Mouse (Mus musculus): ENCODE measurements around the gene Ubac2.

GRCm38 (mm10) chr14:121996786-121997185 is 118.4 kb downstream of the Ubac2 start:
- TF ChIP-seq CTCF (IDR thresholded peaks at IDR 0.05; ENCODE audit: borderline replicate concordance, extremely low read depth, insufficient read depth, insufficient read length) (no peak), POLR2A (IDR thresholded peaks at IDR 0.05; ENCODE audit: borderline replicate concordance, extremely low read depth, insufficient read depth, insufficient read length, poor library complexity, severe bottlenecking) (no peak)

Measured in brain, embryonic 14.5 days (tissue).